Mouse (Mus musculus) megakaryocyte, embryonic 14.5 days (primary cell): ENCODE data around the gene Six6. TPM values are rescaled to one million over a fixed set of nuclear protein-coding genes. Genes with fewer than 3 reads are reported as not detected.

Source experiments
- H3K27me3 ChIP-seq: replicated peaks from 2 replicates; pipeline ENCODE3; 2012; ENCODE audit warnings: inconsistent platforms
- H3K36me3 ChIP-seq: replicated peaks from 2 replicates; pipeline ENCODE3; 2012; ENCODE audit warnings: low read length, inconsistent platforms, mixed read lengths
- H3K4me1 ChIP-seq: 2 replicates; pipeline ENCODE4 v1.6.1; 2012; ENCODE audit warnings: inconsistent platforms
- H3K4me3 ChIP-seq: replicated peaks from 2 replicates; pipeline ENCODE3; 2012; ENCODE audit warnings: moderate library complexity, mild to moderate bottlenecking, inconsistent platforms
- H3K9me3 ChIP-seq: 2 replicates; pipeline ENCODE4 v1.6.1; 2012; ENCODE audit warnings: inconsistent platforms
- FLI1 ChIP-seq: IDR thresholded peaks from 2 replicates; pipeline ENCODE4 v1.6.1; 2012; ENCODE audit warnings: low read length, inconsistent platforms, mixed read lengths
- GATA1 ChIP-seq: IDR thresholded peaks from 3 replicates; pipeline ENCODE4 v1.6.1; 2012; ENCODE audit warnings: mixed read lengths, low read length, inconsistent platforms, borderline replicate concordance
- polyA plus RNA-seq: library from polyadenylated mRNA; stranded (reverse); fragments of >175 nt; gene quantifications from 2 replicates; pipeline ENCODE4 v1.2.3, GENCODE M21; 2012; ENCODE audit warnings: low replicate concordance; ENCODE audit not compliant: insufficient read depth

Six6 gene
- polyA plus RNA-seq, 1 experiment = not detected

DNA sequence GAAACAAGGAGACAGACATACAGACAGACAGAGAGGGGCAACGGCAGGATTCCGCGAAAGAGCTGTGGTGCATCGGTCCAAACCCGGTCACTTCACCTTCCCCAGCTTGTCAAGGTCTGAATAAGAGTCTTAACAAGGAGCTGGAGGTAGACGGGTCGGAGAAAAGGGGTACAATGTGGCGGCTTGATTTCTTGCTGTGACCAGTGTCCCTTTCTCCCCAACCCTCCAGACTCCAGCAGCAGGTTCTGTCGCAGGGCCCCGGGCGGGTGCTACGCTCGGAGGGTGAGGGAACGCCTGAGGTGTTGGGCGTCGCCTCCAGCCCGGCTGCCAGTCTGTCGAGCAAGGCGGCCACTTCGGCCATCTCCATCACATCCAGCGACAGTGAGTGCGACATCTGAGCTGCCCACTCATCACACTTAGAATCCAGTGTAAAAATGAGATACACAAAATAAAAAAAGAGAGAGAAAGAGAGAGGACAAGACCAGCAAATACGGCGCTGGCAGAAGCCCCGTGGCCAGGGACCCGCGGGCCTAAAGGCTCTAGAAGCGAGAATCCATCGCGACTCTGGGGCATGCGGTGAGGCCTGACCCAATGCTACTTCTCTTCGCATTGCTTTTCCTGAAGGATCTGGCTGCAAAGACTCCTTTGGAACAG, 1.8 kb downstream of the Six6 start:
- Histone ChIP-seq H3K9me3 (no peaks in the 10 kb centered on the region), H3K27me3 (peaks cover 99% of the 10 kb centered on the region), H3K4me1 (peaks cover 18% of the 10 kb centered on the region), H3K4me3 (no peak overlapping the region), H3K36me3 (no peaks in the 10 kb centered on the region)
- no peak for TF ChIP-seq FLI1
- no peak for TF ChIP-seq GATA1

DNA sequence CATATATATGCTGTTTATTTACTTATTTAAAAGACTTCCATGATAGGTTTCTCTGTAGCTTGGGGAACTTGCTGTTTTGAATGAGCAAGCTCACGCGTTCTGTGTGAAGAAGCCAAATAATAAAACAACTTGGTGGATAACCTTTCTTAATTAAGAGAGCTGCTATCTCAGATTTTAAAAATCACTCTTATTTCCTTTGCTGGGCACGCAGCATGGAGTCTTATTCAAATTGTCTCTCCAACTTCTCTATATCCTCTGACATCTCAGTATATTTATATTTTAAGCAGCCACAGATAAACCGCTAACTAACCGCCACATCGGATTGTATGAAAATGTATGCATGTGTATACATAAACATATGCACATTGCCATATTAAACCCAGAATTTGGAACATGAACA, 2.5 kb downstream of the Six6 start:
- TF ChIP-seq GATA1 (no peak), FLI1 (no peak)
- peaks cover 99% of the 10 kb centered on the region for H3K27me3 ChIP-seq
- H3K36me3 ChIP-seq = no peaks in the 10 kb centered on the region
- no peak overlapping the region for H3K4me3 ChIP-seq
- peaks cover 18% of the 10 kb centered on the region for H3K4me1 ChIP-seq
- H3K9me3 ChIP-seq = no peaks in the 10 kb centered on the region

DNA sequence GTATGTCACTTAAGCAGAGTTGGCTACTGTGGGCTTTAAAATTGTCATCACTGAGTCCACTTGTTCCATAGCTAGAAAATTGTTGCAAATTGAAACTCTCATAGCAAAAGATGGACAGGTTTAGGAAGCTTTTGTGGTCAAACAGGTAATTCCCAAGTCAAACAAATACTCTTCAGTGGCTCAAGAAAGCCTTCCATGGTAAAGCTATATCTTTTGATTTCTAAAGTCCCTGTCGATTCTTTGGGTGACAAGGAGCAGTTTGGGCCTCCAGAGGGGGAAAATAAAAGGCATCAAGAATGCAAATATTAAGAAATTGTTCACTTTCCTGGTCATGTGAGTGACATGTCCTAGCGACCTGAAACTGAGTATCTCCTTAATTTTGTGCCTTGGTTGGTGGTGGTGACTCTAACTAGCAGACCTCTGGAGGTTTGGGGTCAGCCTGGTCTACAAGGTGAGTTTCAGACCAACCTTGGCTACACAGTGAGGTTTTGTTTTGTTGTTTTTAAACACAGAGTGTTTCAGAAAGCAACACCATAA, 4.0 kb downstream of the Six6 start:
- peaks cover 95% of the 10 kb centered on the region for H3K27me3 ChIP-seq
- no peaks in the 10 kb centered on the region for H3K36me3 ChIP-seq
- H3K4me3 ChIP-seq = no peak overlapping the region
- no peaks in the 10 kb centered on the region for H3K9me3 ChIP-seq
- H3K4me1 ChIP-seq = peaks cover 18% of the 10 kb centered on the region
- TF ChIP-seq GATA1 = no peak
- TF ChIP-seq FLI1 = no peak

DNA sequence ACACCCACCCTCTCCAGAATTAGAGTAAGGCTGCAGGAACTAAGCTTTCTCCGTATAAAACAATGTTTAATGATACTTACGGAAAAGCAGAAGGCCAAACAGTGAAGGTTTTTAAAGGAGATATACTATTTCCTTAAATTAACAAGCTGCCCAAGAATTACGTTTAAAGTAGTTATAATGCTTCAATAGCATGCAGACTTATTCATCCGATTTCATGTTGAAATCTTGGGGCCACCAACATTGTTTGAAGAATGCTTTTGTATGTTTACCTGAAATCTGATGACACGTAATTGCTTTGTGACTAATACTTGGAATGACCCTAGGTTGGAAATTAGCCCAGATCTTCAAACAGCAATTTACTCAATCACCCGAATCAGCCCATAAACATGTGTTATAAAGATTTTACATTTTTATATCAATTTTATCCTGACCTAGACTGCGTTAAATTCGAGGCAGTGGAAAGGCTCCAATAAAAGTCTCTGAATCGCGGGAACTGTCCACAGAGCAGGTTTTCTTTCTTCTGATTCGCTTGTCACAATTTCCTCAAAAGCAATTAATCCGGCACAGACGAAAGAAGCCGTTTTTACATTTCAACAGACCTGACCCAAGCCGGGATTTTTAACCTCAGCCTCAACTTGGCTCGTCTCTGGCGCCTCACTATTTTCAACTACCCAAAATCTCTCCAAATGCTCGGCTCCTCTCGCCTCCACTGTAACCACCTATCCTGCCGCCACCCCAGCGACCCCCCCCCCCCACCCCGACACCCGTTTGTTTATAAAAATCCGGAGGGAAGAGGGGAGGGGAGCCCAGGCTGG, 4.9 kb downstream of the Six6 start:
- Histone ChIP-seq H3K9me3 (no peaks in the 10 kb centered on the region), H3K27me3 (peaks cover 91% of the 10 kb centered on the region), H3K4me1 (peaks cover 17% of the 10 kb centered on the region), H3K4me3 (no peak overlapping the region), H3K36me3 (no peaks in the 10 kb centered on the region)
- TF ChIP-seq GATA1 (no peak), FLI1 (no peak)

DNA sequence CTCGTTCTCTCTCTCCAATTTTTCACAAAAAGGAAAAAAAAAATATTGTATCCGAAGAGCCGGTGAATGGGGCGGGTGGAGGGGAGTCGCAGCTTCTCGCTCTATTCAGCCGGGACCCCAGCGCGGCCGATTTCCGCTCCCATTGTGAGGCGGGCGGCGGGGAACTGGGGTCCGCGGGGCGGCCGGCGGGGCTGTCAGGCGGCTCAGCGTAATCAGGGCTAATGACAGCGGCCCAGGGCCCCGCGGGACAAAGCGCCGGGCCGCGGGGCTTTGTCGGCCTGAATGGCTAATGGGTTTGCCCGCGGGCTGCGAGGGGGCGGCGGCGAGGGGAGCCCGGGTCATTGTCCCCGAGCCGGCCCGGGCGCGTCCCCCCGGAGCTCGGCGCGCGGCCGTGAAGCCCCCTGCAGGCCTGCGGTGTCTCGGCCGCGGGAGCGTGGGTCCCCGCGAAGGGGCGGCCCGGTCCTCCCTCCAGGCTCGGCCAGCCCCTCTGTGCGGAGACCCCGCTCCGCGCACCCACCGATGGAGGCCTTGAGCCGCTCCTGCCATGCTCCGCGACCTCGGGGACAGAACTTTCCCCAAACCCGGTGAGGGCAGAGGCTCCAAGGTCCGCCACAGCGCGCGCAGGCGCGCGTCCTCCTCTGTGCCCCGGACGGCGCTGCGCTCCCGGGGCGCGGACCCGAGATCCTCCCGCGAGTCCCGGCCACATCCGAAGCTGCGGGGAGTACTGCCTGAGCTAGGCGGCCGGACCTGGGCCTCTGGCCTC, 5.8 kb downstream of the Six6 start:
- TF ChIP-seq FLI1 (no peak), GATA1 (no peak)
- H3K36me3 ChIP-seq = no peaks in the 10 kb centered on the region
- H3K27me3 ChIP-seq = peaks cover 87% of the 10 kb centered on the region
- no peaks in the 10 kb centered on the region for H3K9me3 ChIP-seq
- H3K4me3 ChIP-seq = peak overlapping the region; percentile 33
- H3K4me1 ChIP-seq = peaks cover 14% of the 10 kb centered on the region

DNA sequence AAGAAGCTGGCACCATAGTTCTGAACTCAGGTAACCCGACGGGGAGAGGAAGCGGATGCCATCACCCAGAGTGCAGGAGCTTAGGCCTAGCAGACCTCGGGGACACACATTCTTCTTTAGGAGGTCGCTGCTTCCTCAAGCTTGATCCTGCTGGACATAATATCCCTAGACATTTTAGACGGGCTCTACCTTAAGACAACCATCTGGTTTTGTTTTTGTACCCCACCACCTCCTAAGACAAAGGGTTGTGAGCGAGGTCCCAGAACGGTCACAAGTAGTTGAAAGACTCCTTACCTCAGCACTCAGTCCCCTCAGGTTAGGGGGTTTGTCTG, 6.3 kb downstream of the Six6 start:
- Histone ChIP-seq H3K9me3 (no peaks in the 10 kb centered on the region), H3K4me1 (peaks cover 14% of the 10 kb centered on the region), H3K4me3 (no peak overlapping the region), H3K27me3 (peaks cover 83% of the 10 kb centered on the region), H3K36me3 (no peaks in the 10 kb centered on the region)
- TF ChIP-seq FLI1 (no peak), GATA1 (no peak)

DNA sequence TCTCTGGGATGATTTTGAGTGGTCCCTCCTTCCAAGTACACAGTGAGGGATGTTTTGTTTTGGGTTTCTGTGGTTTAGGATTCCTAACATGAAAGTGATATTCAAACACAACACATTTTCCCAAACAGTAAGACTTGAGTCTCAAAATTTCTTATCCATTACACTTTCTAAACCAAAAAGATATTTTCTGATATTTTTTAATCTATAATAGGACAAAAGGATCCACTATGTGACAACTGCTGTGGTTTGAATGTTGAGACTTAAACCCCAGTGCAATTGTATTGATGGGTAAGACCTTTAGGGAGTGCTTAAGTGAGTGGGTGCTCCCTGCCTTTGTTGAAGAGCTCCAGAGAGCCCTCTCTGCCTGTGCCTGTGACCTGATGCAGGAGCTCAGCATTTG, 7.1 kb downstream of the Six6 start:
- Histone ChIP-seq H3K9me3 (no peaks in the 10 kb centered on the region), H3K36me3 (no peaks in the 10 kb centered on the region), H3K4me3 (no peak overlapping the region), H3K27me3 (peaks cover 80% of the 10 kb centered on the region), H3K4me1 (peaks cover 7% of the 10 kb centered on the region)
- no peak for TF ChIP-seq GATA1
- TF ChIP-seq FLI1 = no peak

DNA sequence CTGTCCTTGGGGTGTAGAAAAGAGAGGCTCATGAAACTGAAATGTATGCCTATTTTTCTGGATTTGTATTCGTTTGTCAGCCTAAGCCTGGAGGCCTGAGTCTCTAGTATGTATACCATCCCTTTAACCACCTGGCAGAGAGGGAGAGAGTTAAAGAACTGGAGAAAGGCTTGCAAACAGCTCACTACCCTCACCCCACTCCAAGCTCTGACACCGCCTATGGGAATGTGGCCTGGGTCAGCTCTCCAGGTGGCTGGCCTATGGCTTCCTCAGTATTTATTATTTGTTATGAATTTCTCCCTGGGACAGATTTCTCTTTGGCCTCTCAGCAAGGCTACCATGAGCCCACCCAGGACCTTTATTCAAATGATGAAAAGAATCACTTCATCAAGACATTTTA, 7.6 kb downstream of the Six6 start:
- Histone ChIP-seq H3K36me3 (no peaks in the 10 kb centered on the region), H3K27me3 (peaks cover 77% of the 10 kb centered on the region), H3K9me3 (no peaks in the 10 kb centered on the region), H3K4me1 (peaks cover 6% of the 10 kb centered on the region), H3K4me3 (no peak overlapping the region)
- TF ChIP-seq GATA1 (no peak), FLI1 (no peak)

DNA sequence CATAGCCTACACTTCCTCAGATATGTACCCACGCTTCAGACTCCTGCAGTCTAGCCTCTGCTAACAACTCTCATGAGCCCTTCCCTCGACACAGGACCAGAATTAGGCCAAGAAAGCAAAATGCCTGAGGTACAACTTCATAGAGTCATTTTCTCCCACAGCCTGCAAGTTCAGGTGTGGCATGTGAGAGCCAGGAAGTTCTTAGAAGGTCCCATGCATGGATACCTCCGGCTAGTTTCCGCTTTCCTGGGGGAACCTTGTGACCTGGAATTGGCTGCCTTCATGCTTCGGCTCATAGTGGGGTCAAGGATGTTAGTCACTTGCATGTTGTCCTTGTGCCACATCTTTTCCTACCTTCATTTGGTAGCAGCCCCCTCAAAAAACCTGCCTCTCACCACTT, 13.4 kb downstream of the Six6 start:
- H3K36me3 ChIP-seq = no peaks in the 10 kb centered on the region
- H3K27me3 ChIP-seq = peaks cover 50% of the 10 kb centered on the region
- no peaks in the 10 kb centered on the region for H3K9me3 ChIP-seq
- H3K4me1 ChIP-seq = peaks cover 3% of the 10 kb centered on the region; the same call in 1 of the 2 replicates
- no peak overlapping the region for H3K4me3 ChIP-seq
- no peak for TF ChIP-seq GATA1
- TF ChIP-seq FLI1 = no peak

DNA sequence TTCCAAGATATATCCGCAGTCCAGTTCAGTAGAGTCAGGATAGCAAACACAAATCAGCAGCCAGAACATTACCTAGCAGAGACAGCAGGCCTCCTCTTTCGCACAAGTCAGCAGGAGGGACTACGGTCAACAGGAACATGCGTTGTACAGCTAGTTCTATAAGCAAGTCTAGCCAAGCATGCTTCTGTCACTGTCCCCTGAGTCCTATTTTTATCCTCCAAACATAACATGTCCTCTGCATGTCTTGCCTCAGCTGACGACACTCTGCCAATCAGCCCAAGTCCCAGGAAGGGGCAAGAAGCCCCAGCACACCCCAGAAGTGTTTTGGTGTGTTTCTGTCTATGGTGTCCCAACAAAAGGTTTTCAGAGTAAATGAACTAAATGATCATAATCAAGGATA, 14.2 kb downstream of the Six6 start:
- Histone ChIP-seq H3K4me1 (peaks cover 3% of the 10 kb centered on the region; the same call in 1 of the 2 replicates), H3K4me3 (no peak overlapping the region), H3K27me3 (peaks cover 49% of the 10 kb centered on the region), H3K36me3 (no peaks in the 10 kb centered on the region), H3K9me3 (no peaks in the 10 kb centered on the region)
- no peak for TF ChIP-seq FLI1
- TF ChIP-seq GATA1 = no peak
